Mouse (Mus musculus) heart, embryonic 16.5 days (tissue): Measurements from ENCODE around the gene Cdc34b. TPM values are rescaled to one million over a fixed set of nuclear protein-coding genes. Genes with fewer than 3 reads are reported as not detected.
A peak's percentile ranks its signal among the peaks of the same experiment; 100 is the strongest.

Experiments
- ATAC-seq: fragments of 200-750 bp; cut with Nextera tagmentation; replicated peaks from 2 replicates; pipeline ENCODE4 v1.8.0; 2017; ENCODE audit warnings: moderate number of reproducible peaks; ENCODE audit not compliant: insufficient read depth, low FRiP score; ENCODE audit errors: extremely low read depth
- H3K27ac ChIP-seq: fragments of 300-500 bp; sonication (generic); 2 replicates; pipeline ENCODE4 v1.5.1; 2014; ENCODE audit warnings: mild to moderate bottlenecking, low read length, control low read depth, moderate library complexity
- H3K27me3 ChIP-seq: fragments of 300-500 bp; sonication (generic); 2 replicates; pipeline ENCODE4 v1.6.1; 2014; ENCODE audit warnings: low read length, mixed read lengths; ENCODE audit not compliant: control insufficient read depth, insufficient read depth
- H3K36me3 ChIP-seq: fragments of 300-500 bp; sonication (generic); 2 replicates; pipeline ENCODE4 v1.6.1; 2014; ENCODE audit not compliant: control insufficient read depth, insufficient read depth
- H3K4me1 ChIP-seq: fragments of 300-500 bp; sonication (generic); 2 replicates; pipeline ENCODE4 v1.6.1; 2014; ENCODE audit warnings: low read length, mixed read lengths; ENCODE audit not compliant: control insufficient read depth, insufficient read depth
- H3K4me2 ChIP-seq: fragments of 300-500 bp; sonication (generic); 2 replicates; pipeline ENCODE4 v1.6.1; 2014; ENCODE audit warnings: low read depth, mild to moderate bottlenecking, control low read depth, low read length
- H3K4me3 ChIP-seq: fragments of 300-500 bp; sonication (generic); 2 replicates; pipeline ENCODE4 v1.5.1; 2014; ENCODE audit warnings: mild to moderate bottlenecking, control low read depth, low read length
- H3K9ac ChIP-seq: fragments of 300-500 bp; sonication (generic); 2 replicates; pipeline ENCODE4 v1.6.1; 2014; ENCODE audit warnings: low read length, control low read depth
- H3K9me3 ChIP-seq: fragments of 300-500 bp; sonication (generic); replicated peaks from 2 replicates; pipeline ENCODE4 v1.6.1; 2016; ENCODE audit warnings: low read length; ENCODE audit not compliant: control insufficient read depth
- WGBS: fragments of 180-500 bp; shearing (Covaris S2); extraction: QIAGEN DNeasy Blood & Tissue Kit; methylation state at CpG from one replicate; pipeline ENCODE4 v1.1.7; 2014; 5-methylcytosine and 5-hydroxymethylcytosine counted together
- polyA plus RNA-seq: library from polyadenylated mRNA; unstranded; fragments of >200 nt; fragmentation: Nextera tagmentation; extraction: Ambion mirVana; gene quantifications from 2 replicates; pipeline ENCODE4 v1.2.1, GENCODE M21; 2015

Gene Cdc34b
- polyA plus RNA-seq, 1 experiment from 2014 or later = 0.39 TPM

DNA sequence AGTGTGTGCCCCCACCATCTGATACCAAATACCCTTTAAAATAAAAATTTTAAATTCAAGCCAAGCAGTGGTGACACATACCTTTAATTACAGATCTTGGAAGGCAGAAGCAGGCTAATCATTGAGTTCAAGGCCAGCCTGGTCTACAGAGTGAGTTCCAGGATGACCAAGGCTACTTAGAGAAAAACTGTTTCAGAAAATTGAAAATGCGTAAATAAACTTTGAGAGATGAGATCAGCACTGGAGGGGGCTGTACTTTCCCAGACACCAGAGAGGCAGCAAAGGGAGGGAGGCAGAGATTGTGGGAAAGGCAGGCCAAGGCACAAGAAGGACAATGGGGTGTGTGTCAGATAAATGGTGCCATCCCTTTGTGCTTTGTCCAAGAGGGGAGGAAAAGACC lies 20.7 kb downstream of the Cdc34b start:
- no peaks in the 10 kb centered on the region for H3K4me1 ChIP-seq
- H3K27ac ChIP-seq = no peak overlapping the region
- no peaks in the 10 kb centered on the region for H3K9me3 ChIP-seq
- H3K27me3 ChIP-seq = no peaks in the 10 kb centered on the region
- H3K36me3 ChIP-seq = no peaks in the 10 kb centered on the region
- H3K4me3 ChIP-seq = no peak overlapping the region
- no peak overlapping the region for H3K9ac ChIP-seq
- no peak overlapping the region for H3K4me2 ChIP-seq
- 74% methylated on average over 1 of the region's 1 CpGs for WGBS
- no peak for ATAC-seq

DNA sequence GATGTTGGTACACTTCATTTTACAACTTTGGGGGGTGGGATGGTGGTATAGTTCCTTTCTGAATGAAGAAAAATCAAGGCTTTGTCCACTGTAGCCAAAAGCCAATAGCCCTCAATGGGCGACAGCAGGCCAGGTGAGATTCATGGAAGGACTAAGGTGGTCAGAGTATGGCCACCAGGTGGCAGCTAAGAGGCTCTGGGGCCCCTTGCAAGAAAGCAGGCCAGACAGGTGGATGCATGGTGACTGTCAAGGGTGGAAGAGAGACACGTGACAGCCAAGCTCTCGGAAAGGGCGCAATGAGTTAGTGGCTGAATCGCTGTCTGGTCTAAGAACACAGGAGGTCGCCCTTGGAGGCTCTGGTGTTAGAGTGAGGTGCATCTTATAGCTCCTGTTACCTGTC lies 21.2 kb downstream of the Cdc34b start:
- Histone ChIP-seq H3K4me1 (no peaks in the 10 kb centered on the region), H3K9me3 (no peaks in the 10 kb centered on the region), H3K36me3 (no peaks in the 10 kb centered on the region), H3K27ac (no peak overlapping the region), H3K4me2 (no peak overlapping the region), H3K27me3 (no peaks in the 10 kb centered on the region), H3K9ac (no peak overlapping the region), H3K4me3 (no peak overlapping the region)
- ATAC-seq = no peak
- WGBS = 27% methylated on average over 6 of the region's 6 CpGs

DNA sequence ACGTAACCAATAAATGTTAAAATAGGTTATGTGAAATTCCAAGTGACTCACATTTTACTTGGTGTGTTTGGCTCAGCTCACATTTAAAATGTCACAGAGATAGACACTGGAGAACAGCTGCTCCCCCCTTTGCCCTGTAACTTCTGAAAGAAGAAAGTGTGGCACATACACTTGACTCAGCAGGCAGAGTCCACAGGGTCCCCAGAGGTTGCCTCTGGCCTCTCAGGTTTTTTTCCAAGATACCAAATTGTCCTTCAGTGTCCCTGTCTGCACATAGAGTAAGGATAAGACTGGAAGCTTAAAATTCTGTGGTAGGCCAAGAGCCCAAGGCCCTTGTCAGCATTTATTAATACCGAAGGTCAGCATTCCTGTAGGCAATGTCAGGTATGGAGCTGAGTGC lies 25.7 kb downstream of the Cdc34b start:
- WGBS = 91% methylated on average over 2 of the region's 2 CpGs

DNA sequence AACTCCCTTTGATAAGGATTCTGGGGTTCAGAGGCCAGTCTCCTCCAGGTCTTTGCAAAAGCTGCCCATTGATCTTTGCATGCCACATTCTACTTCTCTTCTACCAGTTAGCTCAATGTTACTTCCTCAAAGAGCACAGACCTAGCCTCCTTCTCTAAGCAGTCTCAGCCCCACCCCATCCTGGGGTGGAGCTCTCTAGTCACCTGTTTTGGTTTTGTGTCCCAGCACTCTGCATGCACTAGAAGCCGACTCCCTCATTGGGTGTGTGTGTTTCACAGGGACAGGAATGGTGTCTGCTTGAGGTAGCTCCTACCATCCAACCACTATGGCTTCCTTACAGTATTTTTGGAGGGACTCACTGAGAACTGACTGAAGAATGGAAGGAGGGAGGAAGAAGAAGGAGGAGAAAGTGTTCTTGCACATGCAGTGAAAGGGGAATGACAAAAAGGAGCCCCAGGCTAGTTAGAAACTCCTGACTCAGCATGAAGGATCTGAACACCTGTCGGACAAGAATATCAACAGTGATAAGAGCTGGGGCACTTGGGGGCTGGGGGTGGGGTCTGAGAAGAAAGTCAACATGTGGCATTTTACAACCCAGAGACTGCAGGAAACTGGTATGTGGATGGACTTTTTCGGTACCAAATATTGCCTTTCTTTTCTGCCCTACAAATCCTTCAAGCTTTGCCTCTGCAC lies 30.9 kb downstream of the Cdc34b start:
- Histone ChIP-seq H3K27ac (no peak overlapping the region), H3K9me3 (no peaks in the 10 kb centered on the region), H3K27me3 (no peaks in the 10 kb centered on the region), H3K36me3 (no peaks in the 10 kb centered on the region), H3K4me1 (no peaks in the 10 kb centered on the region), H3K4me3 (no peak overlapping the region), H3K4me2 (no peak overlapping the region), H3K9ac (no peak overlapping the region)
- WGBS = 62% methylated on average over 3 of the region's 3 CpGs
- ATAC-seq = no peak

More for the DNA sequence above, 25.7 kb downstream of the Cdc34b start:
- no peaks in the 10 kb centered on the region for H3K9me3 ChIP-seq
- H3K4me3 ChIP-seq = no peak overlapping the region
- H3K27me3 ChIP-seq = no peaks in the 10 kb centered on the region
- no peak overlapping the region for H3K9ac ChIP-seq
- ATAC-seq = no peak
- no peaks in the 10 kb centered on the region for H3K36me3 ChIP-seq
- no peak overlapping the region for H3K4me2 ChIP-seq
- H3K27ac ChIP-seq = no peak overlapping the region
- no peaks in the 10 kb centered on the region for H3K4me1 ChIP-seq

DNA sequence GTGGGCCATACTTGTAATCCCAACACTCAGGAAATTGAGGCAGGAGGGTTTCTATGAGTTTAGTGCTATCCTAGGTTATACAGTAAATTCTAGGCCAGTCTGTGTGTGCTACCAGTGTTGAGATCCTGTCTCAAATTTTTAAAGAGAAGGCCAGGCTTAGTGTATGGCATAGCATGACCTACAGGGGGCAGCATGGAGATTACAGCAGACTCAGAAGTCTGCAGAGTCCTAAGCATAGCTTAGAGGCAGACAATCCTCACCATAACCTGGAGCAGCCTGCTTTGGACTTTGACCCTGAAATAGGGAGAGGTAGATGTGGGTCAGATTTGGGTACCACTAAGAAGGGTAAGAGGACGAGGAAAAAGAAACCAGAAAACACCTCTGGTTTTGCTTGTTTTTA lies 32.3 kb downstream of the Cdc34b start:
- 76% methylated on average over 1 of the region's 1 CpGs for WGBS
- no peaks in the 10 kb centered on the region for H3K9me3 ChIP-seq
- H3K4me1 ChIP-seq = no peaks in the 10 kb centered on the region
- no peak overlapping the region for H3K4me3 ChIP-seq
- H3K9ac ChIP-seq = no peak overlapping the region
- H3K27me3 ChIP-seq = no peaks in the 10 kb centered on the region
- no peaks in the 10 kb centered on the region for H3K36me3 ChIP-seq
- no peak for ATAC-seq
- no peak overlapping the region for H3K4me2 ChIP-seq
- no peak overlapping the region for H3K27ac ChIP-seq

DNA sequence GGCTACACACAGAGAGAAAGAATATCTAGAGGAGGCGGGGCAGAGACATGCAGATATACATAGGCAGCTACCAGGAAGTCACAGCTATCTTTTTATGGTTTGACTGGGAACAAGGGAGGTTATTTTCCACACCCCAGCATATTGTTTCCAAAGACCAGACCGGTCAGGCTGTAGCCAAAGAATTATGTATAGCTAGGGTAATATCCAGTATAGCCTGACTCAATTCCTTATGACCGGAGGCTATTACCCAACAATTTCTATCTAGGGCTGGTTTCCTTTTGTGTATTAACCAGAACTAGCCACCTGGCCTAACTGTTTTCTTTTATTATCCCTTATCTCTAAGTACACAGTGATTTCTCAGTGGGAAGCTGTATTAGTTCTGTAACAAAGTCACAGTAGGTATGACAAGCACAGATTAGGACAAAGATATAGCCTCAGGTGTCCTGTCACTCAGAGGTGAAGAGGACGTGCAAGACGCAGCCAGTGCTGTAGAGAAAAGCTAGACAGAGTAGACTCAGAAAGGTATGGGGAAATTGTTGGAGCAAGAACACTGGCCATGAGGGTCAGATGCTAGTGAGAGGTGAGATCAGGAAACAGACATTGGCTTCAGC lies 33.4 kb downstream of the Cdc34b start:
- 77% methylated on average over 5 of the region's 5 CpGs for WGBS
- no peaks in the 10 kb centered on the region for H3K9me3 ChIP-seq
- no peak overlapping the region for H3K9ac ChIP-seq
- no peak overlapping the region for H3K4me3 ChIP-seq
- H3K36me3 ChIP-seq = no peaks in the 10 kb centered on the region
- no peaks in the 10 kb centered on the region for H3K27me3 ChIP-seq
- no peaks in the 10 kb centered on the region for H3K4me1 ChIP-seq
- no peak for ATAC-seq
- no peak overlapping the region for H3K27ac ChIP-seq
- H3K4me2 ChIP-seq = no peak overlapping the region

DNA sequence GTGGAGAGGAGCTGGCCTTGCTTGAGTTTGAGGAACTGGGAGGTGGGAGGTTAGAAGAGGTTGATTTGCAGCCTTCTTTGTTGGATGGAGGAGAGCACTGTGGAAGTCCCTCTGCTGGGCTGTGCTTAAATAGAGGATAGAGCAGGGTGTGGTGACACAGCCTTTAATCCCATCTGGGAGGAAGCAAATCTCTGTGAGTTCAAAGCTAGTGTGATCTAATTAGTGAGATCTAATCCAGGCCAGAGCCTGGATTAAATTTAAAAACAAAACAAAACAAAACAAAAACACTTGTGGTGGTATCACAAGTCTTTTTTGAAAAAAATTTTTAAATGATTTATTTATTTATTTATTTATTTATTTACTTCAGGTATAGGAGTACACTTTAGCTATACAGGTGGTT lies 41.0 kb downstream of the Cdc34b start, which contains the start of gene Tmem92:
TSS of gene Tmem92 (minus strand) at position 101 of the 400 bp plus-strand sequence.
- no peak within 1 kb of the TSS for H3K27ac ChIP-seq
- no peaks in the 10 kb centered on the region for H3K9me3 ChIP-seq
- ATAC-seq = no peak
- H3K4me1 ChIP-seq = no peaks in the 10 kb centered on the region
- H3K36me3 ChIP-seq = no peaks in the 10 kb centered on the region
- no peak within 1 kb of the TSS for H3K9ac ChIP-seq
- H3K27me3 ChIP-seq = no peaks in the 10 kb centered on the region
- no peak within 1 kb of the TSS for H3K4me2 ChIP-seq
- H3K4me3 ChIP-seq = no peak within 1 kb of the TSS

DNA sequence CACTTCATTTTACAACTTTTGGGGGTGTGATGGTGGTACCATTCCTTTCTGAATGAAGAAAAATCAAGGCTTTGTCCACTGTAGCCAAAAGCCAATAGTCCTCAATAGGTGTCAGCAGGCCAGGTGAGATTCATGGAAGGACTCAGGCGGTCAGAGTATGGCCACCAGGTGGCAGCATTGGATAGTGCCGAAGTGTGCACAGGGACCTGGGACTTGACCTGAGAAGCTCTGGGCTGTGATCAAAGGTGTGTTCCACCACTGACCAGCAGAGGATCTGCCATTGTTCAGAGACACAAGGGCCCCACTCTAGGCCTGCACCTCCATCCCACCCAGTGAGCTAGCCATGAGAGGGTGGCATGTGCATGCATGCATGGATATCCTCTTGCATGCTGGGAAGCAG lies 43.7 kb downstream of the Cdc34b start:
- 4% methylated on average over 2 of the region's 2 CpGs for WGBS
- Histone ChIP-seq H3K4me1 (no peaks in the 10 kb centered on the region), H3K9me3 (no peaks in the 10 kb centered on the region), H3K36me3 (no peaks in the 10 kb centered on the region), H3K27me3 (peaks cover 3% of the 10 kb centered on the region; the same call in 1 of the 2 replicates), H3K4me2 (no peak overlapping the region), H3K4me3 (no peak overlapping the region), H3K9ac (no peak overlapping the region), H3K27ac (no peak overlapping the region)
- ATAC-seq = peak; percentile 45

DNA sequence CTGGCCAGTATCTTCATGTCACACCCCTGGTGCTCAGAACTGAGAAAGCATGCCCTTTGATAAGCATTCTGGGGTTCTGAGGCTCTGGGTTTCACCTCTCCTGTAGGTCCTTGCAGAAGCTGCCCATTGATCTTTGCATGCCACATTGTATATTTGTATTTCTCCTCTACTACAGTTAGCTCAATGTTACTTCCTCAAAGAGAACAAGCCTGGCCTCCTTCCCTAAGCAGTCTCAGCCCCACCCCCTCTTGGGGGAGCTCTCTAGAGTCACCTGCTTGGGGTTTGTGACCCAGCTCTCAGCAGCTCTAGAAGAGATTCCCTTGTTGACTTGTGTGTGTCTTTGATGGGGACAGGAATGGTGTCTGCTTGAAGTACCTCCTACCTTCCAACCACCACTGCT lies 50.1 kb downstream of the Cdc34b start:
- Histone ChIP-seq H3K4me1 (no peaks in the 10 kb centered on the region), H3K36me3 (no peaks in the 10 kb centered on the region), H3K9ac (no peak overlapping the region), H3K4me3 (no peak overlapping the region), H3K9me3 (no peaks in the 10 kb centered on the region), H3K4me2 (no peak overlapping the region), H3K27me3 (peaks cover 3% of the 10 kb centered on the region; the same call in 1 of the 2 replicates), H3K27ac (no peak overlapping the region)
- ATAC-seq = no peak
